Mouse (Mus musculus) bone marrow, adult 2 months (tissue): Measurements from ENCODE around the gene Ankrd36.

Experiments used
- CTCF ChIP-seq: fragments of 200-500 bp; IDR thresholded peaks from 2 replicates; pipeline ENCODE4 v1.5.1; 2011; ENCODE audit warnings: low read length, control low read depth; ENCODE audit not compliant: control insufficient read depth, insufficient read depth
- POLR2A ChIP-seq: fragments of 200-500 bp; IDR thresholded peaks from 2 replicates; pipeline ENCODE4 v1.6.1; 2011; ENCODE audit warnings: low read depth, mild to moderate bottlenecking, control low read depth, low read length, borderline replicate concordance; ENCODE audit not compliant: control insufficient read depth

- TF ChIP-seq CTCF: no peak
- no peak for TF ChIP-seq POLR2A
Observed at GRCm38 (mm10) chr11:5734323-5734722, 164.8 kb downstream of the Ankrd36 start.
